Mouse (Mus musculus): ENCODE data around the gene Anxa7. TPM values are rescaled to one million over a fixed set of nuclear protein-coding genes. Genes with fewer than 3 reads are reported as not detected.

Gene Anxa7
- polyA plus RNA-seq, 1 experiment from 2014 or later, result 48.6 TPM

DNA sequence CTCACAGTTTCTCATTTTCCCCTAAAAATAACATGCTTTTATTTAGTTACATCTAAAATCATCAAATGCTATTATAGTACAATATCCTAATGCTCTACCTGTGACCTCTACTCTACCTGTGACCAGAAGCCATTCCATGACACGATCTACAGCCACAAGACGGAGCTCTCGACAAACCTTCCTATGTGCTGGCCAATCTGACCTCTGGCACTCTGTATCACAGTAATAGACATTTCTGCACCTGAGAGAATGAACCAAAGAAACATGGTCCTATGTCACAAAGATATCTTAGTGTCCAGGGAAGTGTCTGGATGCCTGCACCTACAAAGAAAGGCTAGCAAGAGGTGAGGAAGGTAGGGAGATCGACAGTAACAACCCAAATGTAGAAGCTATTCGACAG is 6.1 kb upstream of the Anxa7 start:
- 93% methylated on average over 5 of the region's 5 CpGs for WGBS

DNA sequence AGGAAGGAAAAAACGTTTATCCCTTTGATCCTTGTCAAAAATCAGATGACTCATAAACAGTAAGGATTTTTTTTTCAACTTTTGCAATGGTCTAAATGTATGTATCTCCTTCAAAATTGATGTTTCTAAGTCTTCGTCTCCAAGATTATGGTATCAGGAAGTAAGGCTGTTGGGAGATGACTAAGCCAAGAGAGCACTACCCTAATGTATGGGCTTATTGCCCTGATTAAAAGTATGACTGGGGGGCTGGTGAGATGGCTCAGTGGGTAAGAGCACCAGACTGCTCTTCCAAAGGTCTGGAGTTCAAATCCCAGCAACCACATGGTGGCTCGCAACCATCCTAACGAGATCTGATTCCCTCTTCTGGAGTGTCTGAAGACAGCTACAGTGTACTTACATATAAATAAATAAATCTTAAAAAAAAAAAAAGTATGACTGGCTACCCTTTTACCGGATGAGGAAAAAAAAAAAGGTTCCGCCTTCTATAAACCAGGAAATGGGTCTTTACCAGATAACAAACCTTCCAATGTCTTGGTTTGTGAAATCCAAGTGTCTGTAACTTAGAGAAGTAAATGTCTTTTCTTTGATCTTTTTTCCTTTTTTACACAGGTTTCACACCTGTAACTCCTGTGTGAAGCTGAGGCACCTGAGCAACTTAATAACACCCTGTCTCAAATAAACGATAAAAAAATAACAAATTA is 2.3 kb upstream of the Anxa7 start:
- peaks cover 34% of the 10 kb centered on the region for H3K36me3 ChIP-seq (ENCODE audit: control insufficient read depth, insufficient read depth, low read length)
- H3K9ac ChIP-seq (ENCODE audit: low read length), result no peak overlapping the region
- H3K27ac ChIP-seq (replicated peaks in 1 of 2; ENCODE audit: control insufficient read depth in 1 of 2, insufficient read depth in 1 of 2, low read depth in 2 of 2, low read length in 2 of 2), result no peak overlapping the region
- H3K4me3 ChIP-seq (ENCODE audit: control insufficient read depth in 1 of 2, insufficient read depth in 1 of 2, low read depth in 1 of 2, low read length in 2 of 2), result no peak overlapping the region
- no peak overlapping the region for H3K4me2 ChIP-seq (ENCODE audit: low read length)
- no peaks in the 10 kb centered on the region for H3K27me3 ChIP-seq (ENCODE audit: control insufficient read depth, insufficient read depth, low read length)
- H3K4me1 ChIP-seq (ENCODE audit: control insufficient read depth in 2 of 2, insufficient read depth in 2 of 2, low read length in 2 of 2), result peaks cover 2 to 11% of the 10 kb centered on the region in 2 experiments; a peak in 3 of 4 replicates
- ATAC-seq (ENCODE audit: insufficient number of reproducible peaks, insufficient read depth, low FRiP score, low read depth), result no peak
- 88% methylated on average over 7 of the region's 7 CpGs for WGBS
- H3K9me3 ChIP-seq (ENCODE audit: control insufficient read depth, low read length), result no peaks in the 10 kb centered on the region

More for the DNA sequence above, 6.1 kb upstream of the Anxa7 start:
- H3K9me3 ChIP-seq (ENCODE audit: control insufficient read depth, low read length), result no peaks in the 10 kb centered on the region
- no peak overlapping the region for H3K4me3 ChIP-seq (ENCODE audit: control insufficient read depth in 1 of 2, insufficient read depth in 1 of 2, low read depth in 1 of 2, low read length in 2 of 2)
- H3K27me3 ChIP-seq (ENCODE audit: control insufficient read depth, insufficient read depth, low read length), result no peaks in the 10 kb centered on the region
- no peaks in the 10 kb centered on the region for H3K4me1 ChIP-seq (ENCODE audit: control insufficient read depth in 2 of 2, insufficient read depth in 2 of 2, low read length in 2 of 2)
- no peak overlapping the region for H3K9ac ChIP-seq (ENCODE audit: low read length)
- no peak for ATAC-seq (ENCODE audit: insufficient number of reproducible peaks, insufficient read depth, low FRiP score, low read depth)
- H3K27ac ChIP-seq (replicated peaks in 1 of 2; ENCODE audit: control insufficient read depth in 1 of 2, insufficient read depth in 1 of 2, low read depth in 2 of 2, low read length in 2 of 2), result no peak overlapping the region
- peaks cover 45% of the 10 kb centered on the region for H3K36me3 ChIP-seq (ENCODE audit: control insufficient read depth, insufficient read depth, low read length)
- H3K4me2 ChIP-seq (ENCODE audit: low read length), result no peak overlapping the region

DNA sequence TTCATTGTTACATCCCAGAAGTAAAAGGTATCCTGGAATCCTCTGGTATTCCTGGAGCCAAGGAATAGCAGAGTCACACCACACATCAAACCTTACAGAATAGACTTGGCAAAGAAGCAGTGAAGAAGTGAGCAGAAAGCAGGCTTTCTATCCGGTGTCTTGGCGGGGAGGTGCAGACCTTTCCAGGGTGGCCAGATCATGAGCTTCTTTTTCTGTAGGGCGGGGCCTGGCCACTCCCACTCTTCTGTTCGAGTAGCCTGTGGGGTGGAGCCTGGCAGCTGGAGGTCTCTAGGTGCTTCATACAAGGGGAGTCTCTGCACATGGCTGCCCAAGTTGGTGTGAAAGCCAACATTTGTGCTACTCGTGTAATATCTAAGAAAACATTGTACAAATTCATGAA is 1.3 kb upstream of the Anxa7 start:
- no peaks in the 10 kb centered on the region for H3K27me3 ChIP-seq (ENCODE audit: control insufficient read depth, insufficient read depth, low read length)
- no peak overlapping the region for H3K27ac ChIP-seq (replicated peaks in 1 of 2; ENCODE audit: control insufficient read depth in 1 of 2, insufficient read depth in 1 of 2, low read depth in 2 of 2, low read length in 2 of 2)
- H3K4me2 ChIP-seq (ENCODE audit: low read length), result no peak overlapping the region
- peaks cover 25% of the 10 kb centered on the region for H3K36me3 ChIP-seq (ENCODE audit: control insufficient read depth, insufficient read depth, low read length)
- WGBS, result 43% methylated on average over 5 of the region's 5 CpGs
- no peaks in the 10 kb centered on the region for H3K9me3 ChIP-seq (ENCODE audit: control insufficient read depth, low read length)
- H3K9ac ChIP-seq (ENCODE audit: low read length), result no peak overlapping the region
- no peak for ATAC-seq (ENCODE audit: insufficient number of reproducible peaks, insufficient read depth, low FRiP score, low read depth)
- H3K4me1 ChIP-seq (ENCODE audit: control insufficient read depth in 2 of 2, insufficient read depth in 2 of 2, low read length in 2 of 2), result peaks cover 2 to 15% of the 10 kb centered on the region in 2 experiments; a peak in 3 of 4 replicates
- H3K4me3 ChIP-seq (ENCODE audit: control insufficient read depth in 1 of 2, insufficient read depth in 1 of 2, low read depth in 1 of 2, low read length in 2 of 2), result no peak overlapping the region

DNA sequence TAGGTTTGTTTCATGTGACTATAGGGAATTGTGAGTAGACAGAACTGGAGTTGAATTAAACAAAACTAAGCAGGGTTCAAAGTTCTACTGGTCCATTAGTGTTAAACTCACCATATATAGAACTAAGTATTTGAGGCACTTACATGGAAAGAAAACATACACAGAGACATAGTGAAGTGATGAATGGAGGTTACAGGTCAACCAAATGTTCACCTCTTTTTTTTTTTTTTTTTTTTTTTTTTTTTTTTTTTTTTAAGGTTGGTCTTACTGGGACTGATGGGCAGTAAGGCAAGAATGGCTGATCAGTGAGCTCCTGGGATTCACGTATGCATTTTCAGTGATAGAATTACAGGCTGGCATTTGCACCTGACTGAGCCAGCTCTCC is 254 bp upstream of the Anxa7 start:
- Histone ChIP-seq H3K4me2 (ENCODE audit: low read length) (peak overlapping the region; percentile 89), H3K4me1 (ENCODE audit: control insufficient read depth in 2 of 2, insufficient read depth in 2 of 2, low read length in 2 of 2) (peaks cover 2 to 15% of the 10 kb centered on the region in 2 experiments; a peak in 3 of 4 replicates), H3K9me3 (ENCODE audit: control insufficient read depth, low read length) (no peaks in the 10 kb centered on the region), H3K27ac (replicated peaks in 1 of 2; ENCODE audit: control insufficient read depth in 1 of 2, insufficient read depth in 1 of 2, low read depth in 2 of 2, low read length in 2 of 2) (peak overlapping the region in 1 of 2 experiments; percentile 66; a peak in 1 of 4 replicates), H3K27me3 (ENCODE audit: control insufficient read depth, insufficient read depth, low read length) (no peaks in the 10 kb centered on the region), H3K9ac (ENCODE audit: low read length) (peak overlapping the region; percentile 88), H3K36me3 (ENCODE audit: control insufficient read depth, insufficient read depth, low read length) (peaks cover 25% of the 10 kb centered on the region), H3K4me3 (ENCODE audit: control insufficient read depth in 1 of 2, insufficient read depth in 1 of 2, low read depth in 1 of 2, low read length in 2 of 2) (peak overlapping the region; percentile 74 to 100)
- 65% methylated on average over 1 of the region's 1 CpGs for WGBS
- no peak for ATAC-seq (ENCODE audit: insufficient number of reproducible peaks, insufficient read depth, low FRiP score, low read depth)

DNA sequence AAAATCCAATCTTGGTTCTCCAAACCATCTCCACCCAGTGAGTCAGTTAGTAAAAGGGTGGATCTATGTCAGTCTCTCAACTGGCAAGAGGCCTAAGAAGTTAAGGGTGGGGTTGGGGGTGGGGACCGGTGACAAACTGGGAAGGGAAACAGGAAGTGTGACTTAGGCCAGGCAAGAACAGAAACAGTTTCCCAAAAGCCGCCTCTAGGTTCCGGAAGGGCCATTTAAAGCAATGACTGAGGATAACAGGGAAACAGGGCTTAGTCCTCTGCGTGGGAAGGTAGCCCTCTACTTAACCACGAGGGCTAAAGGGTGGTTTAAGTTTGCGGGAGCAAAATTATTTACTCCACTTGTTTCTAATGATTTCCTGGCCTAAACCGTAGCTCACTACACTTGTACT is 1.1 kb downstream of the Anxa7 start:
- Histone ChIP-seq H3K27ac (replicated peaks in 1 of 2; ENCODE audit: control insufficient read depth in 1 of 2, insufficient read depth in 1 of 2, low read depth in 2 of 2, low read length in 2 of 2) (peak overlapping the region; percentile 14 to 78; a peak in 3 of 4 replicates), H3K9ac (ENCODE audit: low read length) (peak overlapping the region; percentile 88), H3K4me1 (ENCODE audit: control insufficient read depth in 2 of 2, insufficient read depth in 2 of 2, low read length in 2 of 2) (peaks cover 2 to 15% of the 10 kb centered on the region in 2 experiments; a peak in 3 of 4 replicates), H3K4me3 (ENCODE audit: control insufficient read depth in 1 of 2, insufficient read depth in 1 of 2, low read depth in 1 of 2, low read length in 2 of 2) (peak overlapping the region; percentile 74 to 100), H3K4me2 (ENCODE audit: low read length) (peak overlapping the region; percentile 89), H3K9me3 (ENCODE audit: control insufficient read depth, low read length) (no peaks in the 10 kb centered on the region), H3K36me3 (ENCODE audit: control insufficient read depth, insufficient read depth, low read length) (peaks cover 13% of the 10 kb centered on the region), H3K27me3 (ENCODE audit: control insufficient read depth, insufficient read depth, low read length) (no peaks in the 10 kb centered on the region)
- ATAC-seq (ENCODE audit: insufficient number of reproducible peaks, insufficient read depth, low FRiP score, low read depth), result peak; percentile 57
- 7% methylated on average over 7 of the region's 7 CpGs for WGBS

DNA sequence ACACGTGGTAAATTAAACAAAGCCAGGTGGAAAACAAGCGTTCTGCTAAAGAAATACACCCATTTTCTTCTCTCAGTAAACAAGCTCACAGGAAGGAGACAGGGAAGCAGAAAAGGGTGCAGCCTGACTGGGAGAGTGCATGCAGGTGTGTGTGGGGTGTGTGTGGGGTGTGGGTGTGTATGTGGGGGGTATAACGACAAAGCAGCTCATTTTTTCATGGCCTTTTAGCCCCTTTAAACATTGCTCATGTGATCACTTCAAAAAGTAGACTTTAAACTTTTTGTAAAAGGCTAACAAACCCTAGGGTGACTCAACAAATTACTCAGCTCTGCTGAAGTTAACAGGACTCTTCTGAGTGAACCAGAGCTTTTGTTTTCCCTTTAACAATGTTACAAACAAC is 1.5 kb downstream of the Anxa7 start:
- no peak for ATAC-seq (ENCODE audit: insufficient number of reproducible peaks, insufficient read depth, low FRiP score, low read depth)

DNA sequence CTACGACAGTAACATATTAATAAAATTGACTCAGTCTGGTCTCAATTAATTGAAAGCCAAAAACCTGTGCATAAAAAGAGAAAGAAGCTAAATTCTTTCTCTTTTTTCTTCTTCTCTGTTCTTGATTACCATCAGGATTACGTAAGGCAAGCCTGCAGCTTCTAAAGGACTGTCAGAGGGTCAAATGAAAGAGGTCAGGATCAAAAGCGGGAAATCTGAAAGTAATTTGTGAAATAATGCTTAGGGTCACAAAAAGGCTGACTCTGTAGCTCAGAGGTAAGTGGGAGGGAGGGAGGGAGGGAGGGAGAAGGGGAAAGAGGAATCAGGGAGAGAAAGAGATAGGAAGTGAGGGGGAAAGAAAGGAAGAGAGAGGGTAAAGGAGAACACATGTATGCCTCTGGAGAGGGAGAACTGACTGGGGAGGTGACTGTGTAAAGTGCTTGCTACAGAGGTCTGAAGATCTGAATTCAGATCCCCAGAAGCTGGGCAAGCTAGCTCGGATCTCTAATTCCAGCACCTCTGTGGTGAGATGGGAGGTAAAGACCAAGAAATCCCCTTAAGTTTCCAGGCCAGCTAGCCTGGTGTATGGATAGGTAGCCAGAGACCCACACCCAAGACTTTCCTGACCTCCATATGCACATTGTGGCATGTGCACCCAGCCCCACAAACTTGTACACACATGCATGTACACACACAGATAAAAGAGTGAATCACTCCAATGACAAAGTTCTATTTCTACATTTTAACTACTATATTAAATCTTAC is 2.5 kb downstream of the Anxa7 start:
- WGBS, result 66% methylated on average over 4 of the region's 4 CpGs
- H3K9ac ChIP-seq (ENCODE audit: low read length), result no peak overlapping the region
- H3K4me3 ChIP-seq (ENCODE audit: control insufficient read depth in 1 of 2, insufficient read depth in 1 of 2, low read depth in 1 of 2, low read length in 2 of 2), result no peak overlapping the region
- no peaks in the 10 kb centered on the region for H3K27me3 ChIP-seq (ENCODE audit: control insufficient read depth, insufficient read depth, low read length)
- no peaks in the 10 kb centered on the region for H3K9me3 ChIP-seq (ENCODE audit: control insufficient read depth, low read length)
- H3K27ac ChIP-seq (replicated peaks in 1 of 2; ENCODE audit: control insufficient read depth in 1 of 2, insufficient read depth in 1 of 2, low read depth in 2 of 2, low read length in 2 of 2), result no peak overlapping the region
- peaks cover 9% of the 10 kb centered on the region; the same call in 1 of the 2 replicates for H3K36me3 ChIP-seq (ENCODE audit: control insufficient read depth, insufficient read depth, low read length)
- no peak for ATAC-seq (ENCODE audit: insufficient number of reproducible peaks, insufficient read depth, low FRiP score, low read depth)
- peaks cover 2 to 15% of the 10 kb centered on the region in 2 experiments; a peak in 3 of 4 replicates for H3K4me1 ChIP-seq (ENCODE audit: control insufficient read depth in 2 of 2, insufficient read depth in 2 of 2, low read length in 2 of 2)
- no peak overlapping the region; the same call in 1 of the 2 replicates for H3K4me2 ChIP-seq (ENCODE audit: low read length)

More for the DNA sequence above, 1.5 kb downstream of the Anxa7 start:
- Histone ChIP-seq H3K4me2 (ENCODE audit: low read length) (peak overlapping the region; percentile 89), H3K36me3 (ENCODE audit: control insufficient read depth, insufficient read depth, low read length) (peaks cover 9% of the 10 kb centered on the region), H3K4me3 (ENCODE audit: control insufficient read depth in 1 of 2, insufficient read depth in 1 of 2, low read depth in 1 of 2, low read length in 2 of 2) (peak overlapping the region; percentile 16 to 74; a peak in 3 of 4 replicates), H3K27me3 (ENCODE audit: control insufficient read depth, insufficient read depth, low read length) (no peaks in the 10 kb centered on the region), H3K4me1 (ENCODE audit: control insufficient read depth in 2 of 2, insufficient read depth in 2 of 2, low read length in 2 of 2) (peaks cover 2 to 15% of the 10 kb centered on the region in 2 experiments; a peak in 3 of 4 replicates), H3K27ac (replicated peaks in 1 of 2; ENCODE audit: control insufficient read depth in 1 of 2, insufficient read depth in 1 of 2, low read depth in 2 of 2, low read length in 2 of 2) (peak overlapping the region; percentile 27 to 78; a peak in 3 of 4 replicates), H3K9me3 (ENCODE audit: control insufficient read depth, low read length) (no peaks in the 10 kb centered on the region), H3K9ac (ENCODE audit: low read length) (peak overlapping the region; percentile 88)
- 54% methylated on average over 3 of the region's 3 CpGs for WGBS

All from heart, embryonic 14.5 days (tissue).